Mouse (Mus musculus): ENCODE measurements at regions not wholly inside any gene's neighbourhood (a gene's known extent, or its start where the extent isn't known, plus 50 kb on each side); places are given as distances from the start of the nearest gene placed in this dataset.
"Not testable (repeated sequence)": the region's sequence is repeated elsewhere in the genome, so short reads cannot be mapped to it uniquely, and the experiment has no call there.

DNA sequence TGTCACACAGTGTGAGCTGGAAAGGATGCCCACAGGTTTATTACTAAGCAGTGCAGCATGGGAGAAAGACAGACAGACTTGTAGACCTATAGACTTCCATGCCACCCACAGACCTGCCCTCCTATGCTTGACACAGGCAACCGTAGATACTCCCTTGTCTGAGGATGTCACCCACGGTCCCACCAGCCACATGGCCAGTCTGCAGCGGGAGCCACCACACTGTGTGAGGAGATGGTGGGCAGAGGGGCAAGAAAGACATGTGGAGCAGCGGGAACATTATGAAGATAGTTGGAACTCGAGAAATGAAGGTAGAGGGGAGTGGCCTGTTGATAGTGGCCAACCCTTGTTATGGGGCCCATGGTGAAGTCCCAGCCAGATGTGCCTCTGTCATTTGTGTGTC lies 244.0 kb upstream of the Tusc1 start:
- no peak for DNase-seq (ENCODE audit: low spot score)

DNA sequence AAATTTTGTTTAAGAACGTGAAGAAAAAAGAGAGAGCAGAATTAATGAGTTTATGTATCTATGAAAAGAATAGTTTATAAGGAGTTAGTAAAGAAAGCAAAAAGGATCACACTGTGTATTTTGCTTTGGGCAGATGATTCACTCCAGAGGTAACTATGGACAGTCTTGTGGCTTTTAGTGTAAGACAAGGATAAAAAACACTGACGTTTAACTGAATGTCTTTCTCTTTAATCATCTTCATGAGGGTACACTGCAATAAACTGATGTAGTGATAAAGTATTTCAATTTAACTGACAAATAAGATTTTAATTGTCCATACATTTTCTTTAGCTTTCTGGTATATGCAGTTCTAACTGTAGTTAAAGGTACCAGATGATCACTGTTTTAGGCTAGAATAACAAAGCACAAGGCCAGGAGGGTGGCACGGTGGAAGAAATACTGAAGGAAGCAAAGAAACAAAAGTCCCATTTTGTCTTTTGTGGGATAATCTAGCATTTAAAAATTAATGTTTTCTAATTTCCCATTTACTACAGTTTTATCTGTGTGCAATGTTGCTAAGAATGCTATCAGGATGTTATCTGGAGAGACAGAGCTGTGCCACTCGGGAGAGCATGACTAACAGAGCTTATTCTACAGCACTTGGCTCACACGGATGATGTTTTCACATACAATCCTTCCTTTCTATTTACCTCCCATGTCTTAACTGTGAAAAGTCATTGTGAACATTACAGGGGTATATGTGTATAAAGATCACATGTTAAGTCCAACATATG lies 232.4 kb upstream of the Tusc1 start:
- DNase-seq (ENCODE audit: low spot score) = no peak

DNA sequence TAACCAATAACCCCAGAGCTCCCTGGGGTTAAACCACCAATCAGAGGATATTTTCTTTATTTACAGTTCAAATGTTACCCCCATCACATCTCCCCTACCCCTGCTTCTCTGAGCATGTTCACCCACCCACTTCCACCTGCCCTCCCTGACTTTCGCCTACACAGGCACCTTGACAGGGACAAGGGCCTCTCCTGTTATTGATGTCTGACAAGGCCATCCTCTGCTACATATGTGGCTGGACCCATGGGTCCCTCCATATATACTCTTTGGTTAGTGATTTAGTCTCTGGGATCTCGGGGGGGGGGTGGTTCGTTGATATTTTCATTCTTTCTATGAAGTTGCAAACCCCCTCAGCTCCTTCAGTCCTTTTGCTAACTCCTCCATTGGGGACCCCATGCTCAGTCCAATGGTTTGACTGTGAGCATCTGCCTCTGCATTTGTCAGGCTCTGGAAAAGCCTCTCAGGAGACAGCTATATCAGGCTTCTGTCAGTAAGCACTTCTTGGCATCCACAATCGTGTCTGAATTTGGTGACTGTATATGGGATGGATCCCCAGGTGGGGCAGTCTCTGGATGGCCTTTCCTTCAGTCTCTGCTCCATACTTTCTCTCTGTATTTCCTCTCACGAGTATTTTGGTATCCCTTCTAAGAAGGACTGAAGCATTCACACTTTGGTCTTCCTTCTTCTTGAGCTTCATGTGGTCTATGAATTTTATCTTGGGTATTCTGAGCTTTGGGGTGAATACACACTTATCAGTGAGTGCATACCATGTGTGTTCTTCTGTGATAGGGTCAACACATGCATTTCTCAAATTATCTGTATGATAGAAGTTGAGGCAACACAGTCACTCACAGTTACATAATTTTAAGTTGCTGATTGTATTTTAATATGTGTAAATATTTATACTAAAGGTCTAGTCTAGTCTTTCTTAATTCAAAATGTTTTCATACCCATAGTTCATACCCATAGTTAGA lies 220.8 kb upstream of the Tusc1 start:
- DNase-seq (ENCODE audit: low spot score) = no peak

DNA sequence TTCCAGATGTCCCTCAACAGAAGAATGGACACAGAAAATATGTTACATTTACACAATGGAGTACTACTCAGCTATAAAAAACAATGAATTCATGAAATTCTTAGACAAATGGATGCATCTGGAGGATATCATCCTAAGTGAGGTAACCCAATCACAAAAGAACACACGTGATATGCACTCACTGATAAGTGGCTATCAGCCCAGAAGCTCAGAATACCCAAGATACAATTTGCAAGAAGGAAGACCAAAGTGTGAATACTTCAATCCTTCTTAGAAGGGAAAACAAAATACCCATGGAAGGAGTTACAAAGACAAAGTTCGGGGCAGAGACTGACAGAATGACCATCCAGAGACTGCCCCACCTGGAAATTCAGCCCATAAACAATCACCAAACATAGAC lies 219.9 kb upstream of the Tusc1 start:
- DNase-seq (ENCODE audit: low spot score) = not testable (repeated sequence)

DNA sequence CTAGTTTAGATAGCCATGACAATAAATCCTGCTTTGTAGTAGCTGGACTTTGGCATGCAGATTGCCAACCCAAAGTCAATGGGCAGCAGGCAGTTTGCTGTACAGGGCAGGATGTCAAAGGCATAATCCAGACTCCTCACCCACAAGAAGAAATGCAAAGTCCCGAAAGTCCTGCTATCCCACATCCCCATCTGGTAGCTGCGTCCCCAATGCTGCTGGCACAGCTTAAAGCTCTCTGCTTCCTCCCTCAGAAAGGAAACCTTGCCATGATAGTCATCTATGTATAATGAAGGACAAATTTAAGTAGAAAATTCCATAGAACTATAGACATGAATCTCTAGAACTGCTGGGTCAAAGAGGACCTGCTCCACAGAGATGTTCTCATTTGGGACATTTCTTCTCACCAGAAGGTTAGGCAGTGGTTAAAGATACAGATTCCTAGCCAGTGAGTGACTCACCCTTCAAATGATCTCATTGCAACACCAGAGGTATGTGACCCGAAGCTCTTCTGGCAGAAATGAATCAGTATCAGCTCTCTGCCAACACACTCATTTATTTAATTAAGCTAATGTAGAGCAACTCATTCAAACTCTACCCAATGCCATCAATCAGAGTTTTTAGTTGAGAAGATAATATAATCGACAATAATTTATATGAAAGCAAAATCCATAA lies 217.3 kb upstream of the Tusc1 start:
- no peak for DNase-seq (ENCODE audit: low spot score)

DNA sequence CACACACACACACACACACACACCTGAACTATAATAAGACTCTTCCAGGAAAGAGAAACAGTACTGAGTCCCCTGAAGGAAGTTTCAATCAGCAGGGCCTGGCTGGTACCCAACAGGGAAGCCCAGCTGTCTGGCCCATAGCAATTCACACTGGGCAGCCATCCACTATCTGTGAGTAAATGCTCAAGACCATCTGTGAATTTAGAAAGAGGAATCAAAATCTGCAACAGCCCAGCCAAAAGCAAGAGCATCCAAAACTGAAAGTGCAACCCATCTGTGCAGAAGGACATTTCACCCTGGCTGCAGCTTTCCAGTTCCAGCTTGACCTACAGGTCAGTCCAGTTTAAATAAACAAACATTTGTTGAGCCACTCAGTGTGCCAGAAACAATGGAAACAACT lies 215.8 kb upstream of the Tusc1 start:
- DNase-seq (ENCODE audit: low spot score) = peak; percentile 60

DNA sequence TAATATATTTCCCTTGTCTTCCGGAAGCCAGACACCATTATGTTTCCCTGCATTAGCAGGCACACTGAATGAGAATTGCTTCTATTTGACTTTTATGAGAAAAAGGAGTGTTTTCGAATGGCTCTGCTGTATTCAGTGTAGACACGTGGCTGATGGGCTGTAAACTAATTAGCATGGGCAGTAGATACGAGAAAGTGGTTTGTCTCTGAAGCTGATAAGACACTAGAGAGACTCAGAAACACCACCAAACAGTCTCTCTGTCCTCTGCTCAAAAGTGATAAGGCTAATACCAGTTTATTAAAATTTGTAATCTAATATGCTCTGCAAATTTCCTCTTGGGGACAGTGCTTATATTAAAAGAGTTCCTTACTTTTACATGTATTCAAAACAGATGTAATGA lies 205.3 kb upstream of the Tusc1 start:
- DNase-seq (ENCODE audit: low spot score) = no peak

DNA sequence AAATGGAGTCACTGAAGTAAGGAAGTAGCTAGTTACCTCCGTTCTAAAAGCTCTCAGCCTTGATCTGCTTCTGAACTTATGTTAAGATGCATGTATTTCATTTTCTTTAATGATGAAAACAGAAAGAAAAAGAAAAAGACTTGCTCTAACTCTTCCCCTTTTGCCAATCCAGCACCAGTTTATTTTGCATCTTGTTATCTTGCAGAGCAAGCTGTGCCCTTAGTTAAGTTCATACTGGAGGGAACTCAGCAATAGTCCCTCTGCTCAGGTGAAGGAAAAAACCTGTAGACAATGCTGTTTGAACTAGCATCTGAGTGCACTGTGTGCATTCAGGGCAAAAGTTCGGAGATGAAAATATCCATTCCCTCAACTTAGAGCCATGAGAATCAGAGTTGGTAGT lies 192.1 kb upstream of the Tusc1 start:
- DNase-seq (ENCODE audit: low spot score) = no peak

DNA sequence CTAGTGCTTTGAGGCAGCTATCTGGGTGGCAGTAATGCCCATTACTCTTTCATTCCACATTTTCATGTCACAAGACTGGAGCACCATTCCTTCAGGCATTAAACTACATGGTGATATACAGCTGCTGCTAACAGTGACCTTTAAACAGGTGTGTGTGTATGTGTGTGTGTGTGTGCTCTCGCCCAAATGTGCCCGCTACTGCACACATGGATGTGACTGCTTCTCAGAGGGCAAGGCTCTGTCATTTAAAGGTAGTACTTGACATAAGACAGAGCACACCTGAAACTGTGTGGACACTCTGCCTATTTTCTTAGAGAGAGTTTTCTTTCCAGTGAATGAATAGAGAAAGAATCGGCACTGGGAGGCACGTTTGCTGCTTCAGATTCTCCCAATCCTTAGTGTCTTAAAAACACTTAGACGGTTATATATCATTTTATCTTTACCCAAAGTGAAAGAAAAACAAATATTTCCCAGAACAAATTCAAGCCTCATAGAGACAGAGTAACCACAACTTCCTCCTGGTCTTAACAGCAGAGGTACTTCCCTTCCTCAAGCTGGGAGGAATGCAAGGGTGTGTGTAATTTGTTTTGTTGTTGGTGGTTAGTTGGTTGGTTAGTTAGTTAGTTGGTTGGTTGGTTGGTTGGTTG lies 185.3 kb upstream of the Tusc1 start:
- no peak for DNase-seq (ENCODE audit: low spot score)

DNA sequence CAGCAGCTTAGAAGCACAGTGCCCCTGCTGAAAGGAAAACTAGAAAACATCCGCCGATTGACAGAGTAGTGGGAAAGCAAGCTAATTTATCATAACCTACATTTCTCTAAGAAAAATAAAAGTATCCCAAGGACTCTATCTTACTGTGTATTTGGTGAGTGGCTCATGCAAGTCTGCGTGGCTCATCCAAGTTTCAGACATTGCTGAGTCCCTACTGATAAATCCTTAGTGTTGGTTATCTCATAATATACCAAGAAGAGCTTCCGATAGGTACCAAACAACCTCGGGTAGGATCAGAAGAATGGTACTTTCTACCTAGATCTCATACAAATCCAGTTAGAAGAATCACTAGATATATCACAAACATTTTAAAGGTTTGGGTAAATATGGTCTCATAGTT lies 183.6 kb upstream of the Tusc1 start:
- DNase-seq (ENCODE audit: low spot score) = no peak

DNA sequence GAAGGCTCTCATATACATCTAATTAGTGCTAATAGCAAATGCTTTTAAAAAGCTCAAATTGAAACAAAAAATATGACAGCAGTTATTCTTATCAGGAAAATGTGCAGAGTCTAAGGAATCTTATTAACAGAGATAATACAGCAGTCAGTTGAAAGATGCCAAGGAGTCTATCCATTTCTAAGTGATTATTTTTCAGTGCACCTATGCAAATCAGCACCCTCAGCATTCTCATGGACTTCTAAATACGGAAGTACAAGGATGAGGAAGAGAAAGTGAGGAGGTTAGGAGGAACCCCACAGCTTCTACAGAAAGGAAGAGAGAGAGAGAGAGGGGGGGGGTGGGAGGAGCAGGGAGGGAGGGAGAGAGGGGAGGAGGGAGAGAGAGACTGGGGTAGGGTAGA lies 175.5 kb upstream of the Tusc1 start:
- DNase-seq (ENCODE audit: low spot score) = no peak

DNA sequence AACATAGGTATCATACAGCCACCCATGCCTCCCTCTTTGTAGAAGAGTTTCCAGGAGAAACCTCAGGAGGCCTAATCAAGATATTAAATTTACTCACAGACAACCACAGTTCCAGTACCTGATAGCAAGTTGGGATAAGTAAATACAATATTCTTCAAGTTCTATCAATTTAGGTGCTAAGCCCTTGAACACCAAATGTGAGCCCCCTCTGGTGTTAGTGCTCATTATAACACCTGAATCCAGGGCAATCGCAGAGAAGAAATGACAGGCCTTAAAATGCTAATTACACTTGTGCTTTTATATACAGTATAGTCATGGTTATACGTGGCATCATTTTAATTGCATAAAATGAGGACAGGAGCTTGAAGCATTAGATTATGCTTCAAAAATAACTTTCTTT lies 161.6 kb upstream of the Tusc1 start:
- DNase-seq (ENCODE audit: low spot score) = no peak

DNA sequence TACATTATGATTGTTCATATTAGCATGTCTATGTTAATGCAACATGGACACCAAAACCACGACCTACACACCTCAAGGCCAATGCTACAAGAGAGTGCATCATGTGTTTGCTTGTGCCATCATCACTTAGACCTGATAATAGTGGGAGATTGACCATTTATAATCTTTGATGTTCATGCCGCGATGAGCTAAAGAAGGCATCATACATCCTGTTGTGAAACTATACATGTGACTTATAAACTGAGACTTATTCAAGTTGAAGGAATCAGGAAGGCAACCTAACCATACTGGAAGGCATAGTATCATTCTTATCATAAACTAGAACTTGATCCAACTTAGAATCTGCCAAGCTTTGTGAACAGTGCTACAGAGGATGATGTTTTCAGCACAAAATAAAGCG lies 159.0 kb upstream of the Tusc1 start:
- no peak for DNase-seq (ENCODE audit: low spot score)

DNA sequence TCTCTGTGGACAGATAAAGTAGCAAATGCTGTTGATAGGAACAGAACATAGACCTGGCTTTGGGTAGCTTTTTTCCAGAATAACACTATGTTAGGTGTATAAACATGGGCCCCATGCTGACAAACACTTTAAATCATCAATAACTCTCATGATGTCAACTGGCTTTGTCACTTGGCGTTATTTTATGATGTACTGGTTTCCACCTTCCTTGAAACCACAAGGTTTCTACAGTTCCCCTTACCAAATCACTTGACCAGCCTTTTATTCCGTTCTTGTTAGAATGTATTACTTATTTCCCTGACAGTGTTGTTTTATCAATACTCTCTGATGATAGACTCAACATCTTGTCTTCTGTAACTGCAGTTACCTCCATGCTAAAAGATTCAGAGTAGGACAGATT lies 158.6 kb upstream of the Tusc1 start:
- no peak for DNase-seq (ENCODE audit: low spot score)

DNA sequence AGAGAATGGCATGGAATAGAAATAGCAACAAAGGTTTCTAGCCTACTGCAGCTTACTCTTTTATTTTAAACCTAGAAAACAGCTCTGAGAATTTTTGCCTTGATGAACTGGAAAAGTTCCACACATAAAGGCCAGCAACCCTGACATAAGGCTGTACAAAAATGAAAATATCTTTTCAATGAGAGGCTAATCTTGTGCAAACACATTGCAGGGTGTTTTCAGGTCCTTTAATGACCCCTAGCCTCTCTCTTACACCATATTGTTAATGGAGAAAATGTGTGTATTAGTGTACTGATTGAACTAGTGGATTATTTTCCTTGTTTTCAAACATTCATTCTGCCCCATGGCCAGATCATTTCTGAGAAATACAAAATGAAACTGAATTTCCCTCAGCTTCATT lies 158.0 kb upstream of the Tusc1 start:
- no peak for DNase-seq (ENCODE audit: low spot score)

DNA sequence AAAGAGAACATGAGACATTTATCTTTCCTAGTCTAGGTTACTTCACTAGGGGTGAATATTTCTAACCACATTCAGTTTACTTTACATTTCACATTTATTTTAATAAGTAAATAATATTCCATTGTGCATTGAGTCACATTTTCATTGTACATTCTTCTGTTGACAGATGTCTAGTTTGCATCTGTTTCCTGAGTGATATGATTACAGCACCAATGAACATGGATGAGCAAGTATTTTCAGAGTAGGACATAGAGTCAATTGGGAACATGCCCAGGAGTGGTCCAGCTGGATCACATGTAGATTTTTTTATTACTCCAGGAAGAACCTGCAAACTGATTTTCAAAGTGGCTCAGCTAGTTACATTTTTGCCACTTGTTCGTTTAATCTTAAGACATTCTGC lies 153.3 kb upstream of the Tusc1 start:
- DNase-seq (ENCODE audit: low spot score) = no peak

DNA sequence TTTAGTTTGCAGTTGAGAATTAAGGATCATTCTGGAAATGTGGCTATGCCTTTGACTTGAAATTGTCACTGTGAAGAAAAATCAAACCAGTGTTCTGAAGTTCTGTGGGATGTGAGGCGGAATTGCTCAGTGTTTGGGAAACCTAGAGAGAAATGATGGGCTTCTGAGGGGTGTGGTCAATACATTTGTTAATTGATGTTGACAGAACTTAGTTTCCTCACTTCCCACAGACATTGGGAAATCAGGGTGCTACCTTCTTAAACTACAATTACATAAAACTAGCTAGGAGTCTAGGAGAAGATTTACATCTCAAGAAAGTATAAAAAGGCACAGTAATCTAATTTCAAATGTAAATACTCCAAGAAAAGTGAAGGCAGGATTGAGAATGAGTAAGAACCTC lies 151.1 kb upstream of the Tusc1 start:
- DNase-seq (ENCODE audit: low spot score) = no peak

DNA sequence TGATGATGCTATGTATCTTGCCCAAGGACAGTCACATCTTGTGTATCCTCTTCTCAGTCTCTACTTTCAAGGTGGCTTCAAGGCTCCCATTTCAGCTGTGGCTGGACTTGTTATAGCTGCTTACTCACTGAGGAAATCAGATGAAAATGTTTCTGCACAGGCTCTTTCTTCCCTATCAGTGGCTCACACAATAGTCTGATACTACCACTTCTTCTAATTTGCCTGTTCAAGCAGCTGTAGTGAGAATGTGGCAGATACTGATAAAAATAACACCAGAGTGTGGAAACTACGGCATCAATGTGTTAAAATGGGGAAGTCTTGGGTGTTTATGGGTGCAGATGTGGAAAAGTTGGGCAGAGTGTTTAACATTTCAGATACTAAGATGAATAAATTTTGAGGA lies 145.9 kb upstream of the Tusc1 start:
- DNase-seq (ENCODE audit: low spot score) = no peak

DNA sequence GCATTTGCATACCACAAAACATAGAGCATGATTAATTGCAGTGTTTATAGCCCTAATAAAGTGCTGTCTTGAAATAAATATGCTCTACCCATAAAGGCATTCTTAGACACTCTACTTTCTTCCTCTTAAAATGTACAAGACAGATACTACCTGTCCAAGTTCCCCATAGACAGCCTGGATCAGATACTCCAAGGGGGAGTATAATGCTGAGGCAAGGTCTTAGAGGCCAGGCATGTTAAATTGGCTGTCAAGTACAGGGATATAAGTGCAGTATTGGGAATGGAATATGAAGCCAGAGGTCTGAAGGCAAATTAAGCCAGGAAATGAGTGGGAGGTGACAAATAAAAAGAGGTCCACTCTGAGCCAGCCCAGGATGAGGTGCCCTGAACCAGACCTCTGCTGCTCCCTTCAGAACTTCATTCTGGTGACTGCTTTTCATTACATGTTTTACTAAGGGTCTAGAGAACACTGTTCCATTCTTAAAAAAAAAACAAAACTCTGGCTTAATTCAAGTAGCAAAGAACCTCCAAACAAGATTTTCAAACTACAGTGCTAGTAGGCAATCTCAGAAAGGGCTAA lies 142.0 kb upstream of the Tusc1 start:
- no peak for DNase-seq (ENCODE audit: low spot score)

DNA sequence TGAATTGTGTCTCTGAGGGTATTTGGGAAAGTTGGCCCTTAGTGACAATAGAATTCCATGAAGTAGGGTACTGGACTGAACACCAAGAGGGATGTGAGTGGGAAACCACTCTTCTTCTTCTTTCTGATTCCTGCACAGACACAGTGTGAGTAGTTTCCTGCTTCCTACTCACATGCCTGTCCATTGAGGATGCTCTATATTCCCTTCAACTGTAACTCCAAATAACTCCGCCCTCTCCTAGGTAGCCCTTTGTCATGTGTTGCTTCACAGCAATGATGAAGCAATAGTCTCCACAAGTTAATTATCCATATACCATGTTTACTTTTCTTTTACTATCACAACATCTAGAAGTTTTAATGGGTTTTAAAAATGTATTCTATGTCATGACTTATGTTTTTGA lies 132.7 kb upstream of the Tusc1 start:
- DNase-seq (ENCODE audit: low spot score) = no peak

DNA sequence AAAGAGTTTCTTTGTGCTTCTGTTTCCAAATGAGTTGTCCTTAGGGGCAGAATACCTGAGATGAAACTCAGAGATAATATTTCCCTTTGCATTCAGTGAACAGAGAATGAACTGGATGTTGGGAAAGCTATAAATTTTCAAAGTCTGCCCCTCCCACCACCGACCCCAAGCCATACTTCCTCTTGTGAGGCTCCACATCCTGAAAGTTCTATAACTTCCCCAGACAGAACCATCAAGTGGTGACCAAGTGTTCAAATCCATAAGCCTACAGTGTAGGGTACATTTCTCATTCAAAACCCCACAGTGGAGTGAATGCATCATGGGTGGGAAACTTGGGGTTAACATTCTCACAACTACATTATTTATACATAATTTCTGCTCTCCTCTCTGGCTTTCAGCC lies 132.1 kb upstream of the Tusc1 start:
- no peak for DNase-seq (ENCODE audit: low spot score)

DNA sequence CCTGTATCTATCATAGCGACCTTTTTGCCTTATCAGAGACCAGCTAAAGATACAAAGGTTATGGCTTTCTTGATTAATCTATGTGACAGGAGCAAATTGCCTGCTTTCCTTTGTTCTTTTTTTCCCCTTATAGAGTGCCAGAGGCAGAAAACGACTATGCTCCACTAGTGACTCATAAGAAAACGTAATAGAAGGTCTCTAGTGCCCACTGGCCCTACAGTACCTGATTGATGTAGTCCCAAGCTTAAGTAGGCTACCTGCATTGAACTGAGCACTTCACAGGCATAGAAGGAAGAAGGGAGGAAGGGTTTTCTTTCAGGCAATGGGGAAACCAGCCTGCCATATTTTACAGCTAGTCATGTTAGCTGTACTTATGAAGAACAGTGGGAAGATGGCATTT lies 116.0 kb upstream of the Tusc1 start:
- no peak for DNase-seq (ENCODE audit: low spot score)

Data from layer of hippocampus, adult 11-12 months (tissue).